Mouse (Mus musculus): Measurements from ENCODE around the gene Nemf. TPM values are rescaled to one million over a fixed set of nuclear protein-coding genes. Genes with fewer than 3 reads are reported as not detected.

Nemf gene
- polyA plus RNA-seq, 1 experiment: 6.2 TPM

DNA sequence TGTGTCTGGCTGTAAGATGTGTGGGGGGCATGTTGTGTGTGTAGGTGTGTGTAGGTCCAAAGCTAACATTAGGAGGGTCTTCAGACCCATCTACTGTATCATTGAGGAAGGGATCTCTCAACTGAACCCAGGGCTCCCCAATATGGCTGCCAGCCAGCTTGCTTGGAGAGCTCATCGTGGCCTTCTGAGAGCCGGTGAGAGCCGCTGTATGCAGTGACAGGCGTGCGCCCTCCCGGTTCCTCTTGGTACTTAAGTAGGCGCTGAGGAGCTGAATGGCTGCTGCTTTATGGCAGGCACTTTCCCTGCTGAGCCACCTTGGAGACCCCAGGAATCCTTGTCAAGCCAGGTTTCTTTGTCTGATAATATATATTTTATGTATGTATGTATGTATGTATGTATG lies 50.6 kb downstream of the Nemf start:
- no peak for DNase-seq (ENCODE audit: low read depth)

GRCm38 (mm10) chr12:69304051-69304450 lies 52.9 kb downstream of the Nemf start:
- DNase-seq (ENCODE audit: low read depth): no peak

DNA sequence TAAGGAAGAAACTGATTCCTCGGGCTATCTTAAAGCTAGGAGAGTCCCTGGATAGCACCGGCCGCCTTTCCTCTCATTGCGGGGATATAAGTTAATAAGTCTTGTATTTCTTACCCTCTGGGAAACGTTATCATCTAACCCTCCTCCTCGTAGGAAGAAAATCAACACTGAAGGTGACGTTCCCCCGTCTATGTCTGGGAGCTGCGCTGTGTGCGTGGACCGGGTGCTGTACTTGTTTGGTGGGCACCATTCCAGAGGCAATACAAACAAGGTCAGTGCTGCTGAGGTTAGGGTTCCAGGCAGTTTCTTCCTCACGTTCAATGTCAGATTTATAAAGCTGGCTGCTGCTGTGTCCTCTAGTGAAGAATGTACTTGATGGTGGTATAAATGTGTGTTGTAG lies 54.8 kb downstream of the Nemf start:
- no peak for DNase-seq (ENCODE audit: low read depth)

DNA sequence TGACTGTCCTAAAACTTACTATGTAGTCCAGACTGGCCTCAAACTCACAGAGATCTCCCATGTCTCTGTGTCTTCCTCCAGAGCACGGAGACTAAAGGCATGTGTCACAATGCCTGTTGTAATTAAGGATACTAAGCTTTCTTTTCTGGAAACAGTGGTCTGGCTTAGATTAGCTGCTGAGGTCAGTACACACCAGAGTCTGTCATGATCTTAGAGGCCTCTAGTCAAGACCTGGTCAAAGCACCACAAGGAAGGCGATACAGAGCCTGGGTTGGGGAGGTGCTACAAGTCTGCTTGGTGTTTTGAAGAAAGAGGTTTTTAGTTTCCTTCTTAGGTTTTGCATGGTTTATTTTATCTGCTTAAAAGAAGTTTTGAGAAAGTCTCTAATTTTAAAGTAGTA lies 56.6 kb downstream of the Nemf start:
- no peak for DNase-seq (ENCODE audit: low read depth)

GRCm38 (mm10) chr12:69299831-69300230 lies 57.1 kb downstream of the Nemf start:
- DNase-seq (ENCODE audit: low read depth): no peak

DNA sequence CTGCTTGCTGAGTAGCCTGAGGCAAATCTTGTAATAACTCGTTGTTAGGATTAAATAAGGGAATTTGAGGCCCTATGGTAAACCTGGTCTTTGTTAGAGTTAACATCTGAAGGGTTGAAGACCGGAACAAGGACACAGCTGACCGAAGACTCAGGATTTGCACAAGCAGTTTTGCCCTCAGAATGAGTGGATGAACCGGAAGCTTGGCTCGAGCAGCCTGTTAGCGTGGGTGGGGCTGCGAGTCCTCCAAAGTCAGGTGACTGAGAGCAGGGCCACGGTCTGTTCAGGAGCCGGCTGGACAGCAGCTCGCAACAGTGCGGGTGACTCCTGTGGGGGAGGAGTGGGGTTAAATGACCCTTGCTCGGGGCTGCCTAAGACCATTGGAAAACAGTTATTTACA lies 57.7 kb downstream of the Nemf start:
- peak; percentile 36 for DNase-seq (ENCODE audit: low read depth)

GRCm38 (mm10) chr12:69298281-69298680 lies 58.7 kb downstream of the Nemf start:
- DNase-seq (ENCODE audit: low read depth): no peak

GRCm38 (mm10) chr12:69297411-69298150 lies 59.4 kb downstream of the Nemf start:
- DNase-seq (ENCODE audit: low read depth): no peak

GRCm38 (mm10) chr12:69296511-69297410 lies 60.2 kb downstream of the Nemf start, which contains the start of gene Klhdc2:
Gene Klhdc2, plus strand, starts transcription at chr12:69296681.
- DNase-seq (ENCODE audit: low read depth): peak; percentile 17

DNA sequence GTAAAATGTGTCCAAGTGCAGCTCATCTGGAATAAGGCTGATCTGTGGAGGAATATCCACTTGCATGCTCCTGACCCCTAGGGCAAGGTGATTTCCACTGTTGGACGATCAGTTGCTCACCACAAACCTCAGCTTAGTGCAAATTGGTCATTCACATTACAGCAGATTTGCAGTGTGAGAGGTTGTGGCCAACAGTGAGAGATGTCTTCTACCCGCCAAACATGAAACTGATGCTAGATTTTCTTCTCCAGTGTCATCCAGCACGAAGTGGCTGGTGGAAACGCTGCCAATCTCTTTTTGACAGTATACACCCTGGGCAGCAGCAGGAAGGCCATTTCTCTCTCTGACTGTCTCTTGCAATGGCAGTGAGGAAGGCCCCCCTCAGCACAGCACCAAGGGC lies 61.3 kb downstream of the Nemf start:
- DNase-seq (ENCODE audit: low read depth): no peak

DNA sequence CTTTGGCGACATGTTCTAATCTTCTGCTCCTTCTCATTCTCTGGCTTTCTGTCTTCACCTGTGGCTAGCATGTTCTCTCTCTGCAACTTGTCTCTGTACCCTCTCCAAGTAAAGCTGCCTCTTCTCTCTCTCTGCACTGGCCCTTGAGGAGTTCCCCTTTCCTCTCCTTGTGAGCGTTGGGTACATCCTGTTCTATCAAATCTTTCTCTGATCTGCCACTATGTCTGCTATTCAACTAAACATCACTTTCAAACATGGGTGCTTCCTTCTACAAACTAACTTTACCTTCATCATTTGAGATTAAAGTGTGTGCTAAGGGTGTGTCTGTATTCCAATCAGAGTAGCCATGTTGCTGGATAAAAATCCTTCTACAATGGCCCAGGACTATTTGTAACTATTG lies 62.0 kb downstream of the Nemf start:
- DNase-seq (ENCODE audit: low read depth): no peak

GRCm38 (mm10) chr12:69293815-69294214 lies 63.1 kb downstream of the Nemf start:
- DNase-seq (ENCODE audit: low read depth): no peak

DNA sequence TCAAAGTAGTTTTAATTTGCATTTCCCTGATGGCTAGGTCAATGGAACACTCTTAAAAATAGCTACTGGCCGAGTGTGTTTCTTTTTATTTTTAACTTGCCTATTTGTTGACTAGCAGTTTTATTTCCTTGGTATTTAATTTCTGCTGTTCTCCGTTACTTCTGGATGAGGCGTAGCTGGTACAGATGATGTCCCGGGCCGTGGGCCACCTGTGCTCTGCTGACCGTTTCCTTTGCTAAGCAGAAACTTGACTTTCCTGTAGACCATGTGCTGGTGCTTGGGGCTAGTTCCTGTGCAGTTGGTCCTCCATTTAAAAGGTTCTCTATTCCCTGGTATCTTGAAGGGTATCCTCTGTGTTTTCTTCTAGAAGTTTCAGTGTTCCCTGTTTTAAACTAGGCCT lies 64.6 kb downstream of the Nemf start:
- no peak for DNase-seq (ENCODE audit: low read depth)

DNA sequence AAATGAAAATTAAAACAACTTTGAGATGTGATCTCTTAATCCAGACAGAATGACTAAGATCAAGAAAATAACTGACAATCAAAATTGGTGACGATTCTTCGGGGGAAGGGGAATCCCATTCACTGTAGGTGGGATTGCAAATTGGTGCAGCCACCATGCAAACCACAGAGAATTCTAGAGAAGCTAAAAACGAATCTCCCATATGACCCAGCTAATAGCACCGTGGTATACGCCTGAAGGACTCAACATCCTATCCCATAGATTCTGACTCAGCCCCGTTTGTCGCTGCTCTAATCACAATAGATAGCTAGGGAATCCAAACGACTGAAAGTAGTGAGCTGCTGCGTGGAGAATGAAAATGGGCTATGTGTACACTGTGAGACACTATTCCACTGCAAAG lies 68.3 kb downstream of the Nemf start:
- no peak for DNase-seq (ENCODE audit: low read depth)

- DNase-seq (ENCODE audit: low read depth): no peak
Measured at GRCm38 (mm10) chr12:69287535-69287934, 69.4 kb downstream of the Nemf start.

DNA sequence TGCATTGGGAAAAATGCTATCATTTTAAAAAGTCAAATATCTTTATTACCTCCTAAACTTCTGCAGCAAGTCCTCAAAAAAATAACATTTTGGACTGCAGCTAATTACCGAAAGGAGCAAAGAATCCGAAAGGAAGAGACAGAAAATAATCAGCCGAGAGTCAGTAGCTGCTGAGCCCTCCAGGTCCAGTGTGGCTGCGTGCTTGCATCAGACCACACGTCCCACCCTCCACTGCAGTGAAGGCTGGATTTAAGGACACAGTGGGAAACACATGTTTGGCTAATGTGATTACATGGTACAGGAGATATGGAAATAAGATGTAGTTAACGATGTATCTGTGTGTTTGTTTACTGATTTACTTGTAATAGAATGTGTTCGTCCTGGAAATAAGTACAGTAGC lies 73.8 kb downstream of the Nemf start:
- DNase-seq (ENCODE audit: low read depth): no peak

- DNase-seq (ENCODE audit: low read depth): no peak
Measured at GRCm38 (mm10) chr12:69280915-69281314, 76.0 kb downstream of the Nemf start.

DNA sequence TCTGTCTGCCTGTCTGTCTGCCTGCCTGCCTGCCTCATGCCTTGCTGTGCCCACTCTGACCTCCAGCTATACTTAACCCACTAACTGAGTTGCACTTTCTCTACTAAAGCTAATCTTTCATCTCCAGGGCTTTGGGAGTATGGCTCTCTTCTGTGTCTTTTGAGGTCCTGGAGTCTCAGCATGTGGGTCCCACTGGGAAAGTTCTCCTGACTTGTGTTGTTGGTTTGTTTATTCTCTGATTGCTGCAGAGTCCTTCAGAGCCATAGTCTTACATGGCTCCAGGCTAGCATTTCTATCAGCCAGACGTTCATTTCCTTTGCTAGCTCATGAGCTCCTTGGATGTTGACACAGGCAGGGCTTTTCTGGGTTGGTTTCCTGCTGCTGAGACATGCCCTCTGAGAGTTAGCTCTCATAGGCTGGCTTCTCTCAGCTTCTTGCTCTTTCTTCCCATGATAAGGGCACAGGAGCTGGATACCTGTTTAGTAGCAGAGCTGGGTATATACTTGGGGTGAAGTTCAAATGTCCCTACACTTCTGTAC lies 77.0 kb downstream of the Nemf start:
- DNase-seq (ENCODE audit: low read depth): no peak

GRCm38 (mm10) chr12:69268956-69269355 lies 88.0 kb downstream of the Nemf start:
- no peak for DNase-seq (ENCODE audit: low read depth)

GRCm38 (mm10) chr12:69267956-69268632 lies 88.9 kb downstream of the Nemf start:
- no peak for DNase-seq (ENCODE audit: low read depth)

DNA sequence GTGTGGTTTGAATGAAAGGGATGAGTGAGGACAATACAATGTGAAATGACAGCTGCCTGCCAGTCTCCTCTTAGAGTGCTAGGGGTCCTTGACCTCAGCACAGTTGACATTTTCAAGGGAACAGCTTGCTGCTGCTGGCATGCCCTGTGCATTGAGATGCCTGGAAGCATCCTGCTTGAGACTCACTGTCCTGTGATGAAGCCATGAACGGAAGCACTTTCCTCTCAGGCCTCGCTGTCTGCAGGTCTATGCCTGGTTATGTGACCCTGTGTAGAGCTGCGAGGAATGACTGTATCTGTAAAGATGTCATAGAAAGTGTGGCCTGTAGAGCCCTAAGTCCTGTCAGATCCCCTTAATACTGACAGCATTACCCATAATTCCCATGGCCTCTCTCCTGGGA lies 91.9 kb downstream of the Nemf start:
- DNase-seq (ENCODE audit: low read depth): no peak

DNA sequence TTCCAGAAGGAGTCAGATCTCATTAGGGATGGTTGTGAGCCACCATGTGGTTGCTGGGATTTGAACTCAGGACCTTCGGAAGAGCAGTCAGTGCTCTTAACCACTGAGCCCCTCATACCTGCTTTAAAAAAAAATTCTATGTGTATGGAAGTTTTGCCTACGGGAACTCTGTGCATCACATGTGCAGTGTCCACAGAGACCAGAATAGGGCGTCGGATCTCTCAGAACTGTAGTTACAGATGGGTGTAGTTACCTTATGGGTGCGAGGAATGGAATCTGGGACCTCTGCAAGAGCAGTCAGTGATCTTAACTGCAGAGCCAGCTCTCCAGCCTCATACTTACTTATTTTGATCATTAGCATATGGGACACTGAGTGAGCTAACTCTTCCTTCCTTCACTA lies 94.7 kb downstream of the Nemf start:
- no peak for DNase-seq (ENCODE audit: low read depth)

Measured in gonadal fat pad, adult 2 months (tissue).